Mouse (Mus musculus): Measurements from ENCODE around the gene Nphp4.

DNA sequence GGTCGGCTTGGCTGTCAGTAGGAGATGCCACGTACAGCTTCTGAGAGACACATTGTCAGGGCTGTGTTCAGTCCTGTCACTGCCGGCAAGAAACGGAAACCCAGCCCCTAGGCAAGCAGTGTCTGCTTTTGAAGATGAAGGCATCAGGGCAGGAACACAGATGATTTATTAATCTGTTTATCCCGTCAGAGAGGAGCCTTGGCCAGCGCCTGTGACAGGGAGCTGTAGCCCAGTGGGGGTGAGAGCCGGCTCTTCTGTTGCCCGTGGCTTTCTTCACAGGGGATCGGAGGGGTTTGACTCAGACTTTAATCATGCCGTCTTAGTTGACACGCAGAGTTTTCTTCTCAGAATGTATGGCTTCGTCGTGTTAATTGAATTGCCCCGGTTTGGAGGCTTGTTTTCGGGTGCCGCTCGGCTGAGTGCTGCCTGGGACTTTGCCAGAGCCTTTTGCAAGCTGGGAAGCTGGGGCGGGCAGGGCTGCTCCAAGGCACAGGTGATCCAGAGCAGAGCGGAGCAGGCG is 17.9 kb downstream of the Nphp4 start:
- TF ChIP-seq POLR2A (IDR thresholded peaks at IDR 0.05; ENCODE audit: insufficient read length, low read depth): no peak
- TF ChIP-seq MYOG (IDR thresholded peaks at IDR 0.05; ENCODE audit: control insufficient read depth in 1 of 3, insufficient read depth in 1 of 3, insufficient read length in 2 of 3, low read depth in 2 of 3): no peak
- TF ChIP-seq CEBPB (IDR thresholded peaks at IDR 0.05; ENCODE audit: insufficient read depth, poor library complexity, severe bottlenecking): no peak
- TF ChIP-seq E2F4 (IDR thresholded peaks at IDR 0.05; ENCODE audit: insufficient read depth): no peak
- no peak for TF ChIP-seq SRF (IDR thresholded peaks at IDR 0.05; ENCODE audit: control insufficient read depth, insufficient read length, low read depth)
- no peak for TF ChIP-seq MAX (IDR thresholded peaks at IDR 0.05; ENCODE audit: low read depth)
- no peak for TF ChIP-seq USF1 (IDR thresholded peaks at IDR 0.05; ENCODE audit: low read depth)
- no peak for TF ChIP-seq TCF3 (IDR thresholded peaks at IDR 0.05; ENCODE audit: insufficient read length, low read depth)
- TF ChIP-seq POLR2AphosphoS2 (IDR thresholded peaks at IDR 0.05; ENCODE audit: insufficient read length, low read depth): no peak
- TF ChIP-seq TCF12 (IDR thresholded peaks at IDR 0.05; ENCODE audit: insufficient read depth, poor library complexity, severe bottlenecking): no peak

Measured in myocyte (in vitro differentiated cells).